Mouse (Mus musculus) MEL (cell line): ENCODE data around the gene Gm28710.

Experiments used
- CTCF ChIP-seq, 3 experiments: IDR thresholded peaks in 2 of 3; conservative IDR thresholded peaks in 1 of 3; 2 replicates each; pipeline ENCODE4 v1.5.1; 2011 to 2012; ENCODE audit warnings: low read length in 3 of 3, low read depth in 2 of 3, mild to moderate bottlenecking in 2 of 3, improper control_type of control experiment in 1 of 3, inconsistent platforms in 1 of 3, mixed read lengths in 1 of 3, moderate library complexity in 1 of 3; ENCODE audit not compliant: control insufficient read depth in 1 of 3, insufficient read depth in 1 of 3, poor library complexity in 1 of 3, severe bottlenecking in 1 of 3
- EP300 ChIP-seq, 2 experiments: IDR thresholded peaks; 2 replicates each; pipeline ENCODE4 v1.6.1; 2011; ENCODE audit warnings: improper control_type of control experiment in 2 of 2, low read length in 2 of 2, low read depth in 1 of 2, mild to moderate bottlenecking in 1 of 2
- MXI1 ChIP-seq: IDR thresholded peaks from 2 replicates; pipeline ENCODE4 v1.6.1; 2011; ENCODE audit warnings: mild to moderate bottlenecking, low read depth, low read length, improper control_type of control experiment
- MYB ChIP-seq: IDR thresholded peaks from 2 replicates; pipeline ENCODE4 v1.6.1; 2011; ENCODE audit warnings: mild to moderate bottlenecking, low read depth, low read length, improper control_type of control experiment
- NRF1 ChIP-seq: IDR thresholded peaks from 2 replicates; pipeline ENCODE4 v1.6.1; 2014; ENCODE audit warnings: low read depth, mild to moderate bottlenecking, inconsistent platforms, low read length, improper control_type of control experiment, moderate library complexity; ENCODE audit not compliant: poor library complexity, insufficient read depth, severe bottlenecking
- POLR2A ChIP-seq, 2 experiments: IDR thresholded peaks; 2 replicates each; pipeline ENCODE4 v1.6.1; 2011 to 2012; ENCODE audit warnings: low read length in 2 of 2, mild to moderate bottlenecking in 2 of 2, control low read depth in 1 of 2, improper control_type of control experiment in 1 of 2, low read depth in 1 of 2, moderate library complexity in 1 of 2; ENCODE audit not compliant: control insufficient read depth in 1 of 2, insufficient read depth in 1 of 2, poor library complexity in 1 of 2
- UBTF ChIP-seq: IDR thresholded peaks from 2 replicates; pipeline ENCODE4 v1.6.1; 2012; ENCODE audit warnings: low read depth, mild to moderate bottlenecking, inconsistent platforms, low read length, improper control_type of control experiment, moderate library complexity, borderline replicate concordance; ENCODE audit not compliant: insufficient read depth

GRCm38 (mm10) chr5:16869309-16869915 lies 77.8 kb downstream of the Gm28710 start:
- TF ChIP-seq CTCF (IDR thresholded peaks at IDR 0.05 in 2 of 3, conservative IDR thresholded peaks at IDR 0.05 in 1 of 3; ENCODE audit: control insufficient read depth in 1 of 3, insufficient read depth in 1 of 3, low read depth in 2 of 3, low read length in 3 of 3, poor library complexity in 1 of 3, severe bottlenecking in 1 of 3) (peak in 2 of 3 experiments; percentile 6 to 52; a peak in 2 of 6 replicates), MYB (no peak), POLR2A (IDR thresholded peaks at IDR 0.05; ENCODE audit: control insufficient read depth in 1 of 2, insufficient read depth in 1 of 2, low read depth in 1 of 2, low read length in 2 of 2, poor library complexity in 1 of 2) (no peak), EP300 (IDR thresholded peaks at IDR 0.05; ENCODE audit: low read depth in 1 of 2, low read length in 2 of 2) (no peak), NRF1 (no peak), UBTF (no peak), MXI1 (no peak)
